Mouse (Mus musculus): ENCODE data around the gene Enpep. TPM values are rescaled to one million over a fixed set of nuclear protein-coding genes. Genes with fewer than 3 reads are reported as not detected.

The Enpep gene
- total and polyA plus RNA-seq, 2 experiments from 2014 or later, result 8.3 to 8.4 TPM

DNA sequence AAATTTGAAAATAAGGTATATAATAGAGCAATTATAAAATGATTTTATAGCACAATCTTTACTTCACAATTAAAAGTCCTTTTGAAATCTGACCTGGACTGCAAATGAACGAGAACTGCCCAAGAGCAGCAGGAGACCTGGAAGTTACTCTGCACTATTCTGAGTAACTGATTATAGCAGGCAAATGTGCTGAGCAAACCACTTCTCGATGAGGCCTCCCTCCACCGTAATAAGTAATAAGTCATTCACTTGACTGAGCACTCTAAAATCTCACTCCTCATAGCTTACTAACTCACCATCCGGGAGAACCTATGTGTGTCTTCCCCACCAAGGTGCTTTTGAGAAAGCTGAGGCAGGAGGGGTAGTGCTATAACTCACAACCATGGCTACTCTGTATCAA is 4.5 kb downstream of the Enpep start:
- 56% methylated on average over 4 of the region's 4 CpGs for WGBS

DNA sequence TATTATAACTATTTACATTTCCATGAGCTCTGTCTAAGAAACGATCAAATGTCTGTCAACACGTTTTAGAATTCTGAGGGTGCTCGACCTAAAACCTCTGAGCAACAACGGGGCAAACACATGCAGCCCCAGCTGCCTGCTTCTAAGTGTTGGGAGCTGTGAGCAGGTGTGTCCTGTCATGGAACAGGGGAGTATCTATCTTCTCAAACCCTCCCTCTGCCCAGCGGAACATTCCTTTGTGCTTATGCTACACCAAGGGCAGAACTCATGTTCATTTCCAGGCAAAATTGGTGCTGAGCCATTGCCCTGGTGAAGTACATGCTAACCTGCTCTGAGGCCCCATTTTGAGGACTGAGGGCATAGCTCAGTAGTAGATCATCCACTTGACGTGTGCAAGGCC is 10.9 kb downstream of the Enpep start:
- no peak for DNase-seq (ENCODE audit: low spot score)
- Histone ChIP-seq H3K4me3 (ENCODE audit: low read depth, low read length) (no peak overlapping the region), H3K9me3 (replicated peaks; ENCODE audit: control insufficient read depth, low read length) (no peaks in the 10 kb centered on the region), H3K27me3 (ENCODE audit: control insufficient read depth, insufficient read depth, low read length) (no peaks in the 10 kb centered on the region), H3K4me1 (ENCODE audit: control insufficient read depth, insufficient read depth) (no peaks in the 10 kb centered on the region), H3K4me2 (ENCODE audit: low read depth, low read length) (no peak overlapping the region), H3K36me3 (replicated peaks; ENCODE audit: control insufficient read depth, insufficient read depth, low read length) (no peaks in the 10 kb centered on the region), H3K27ac (ENCODE audit: low read depth) (no peak overlapping the region), H3K9ac (replicated peaks; ENCODE audit: low read depth, low read length) (no peak overlapping the region)
- TF ChIP-seq CTCF (IDR thresholded peaks at IDR 0.05; ENCODE audit: low read depth) (no peak), EP300 (IDR thresholded peaks at IDR 0.05; ENCODE audit: low read depth) (no peak)
- WGBS, result 39% methylated on average over 6 of the region's 6 CpGs
- ATAC-seq (ENCODE audit: insufficient read depth, low read depth), result no peak

More for the DNA sequence above, 4.5 kb downstream of the Enpep start:
- no peak overlapping the region for H3K4me2 ChIP-seq (ENCODE audit: low read depth, low read length)
- H3K27ac ChIP-seq (ENCODE audit: low read depth), result no peak overlapping the region
- no peaks in the 10 kb centered on the region for H3K27me3 ChIP-seq (ENCODE audit: control insufficient read depth, insufficient read depth, low read length)
- TF ChIP-seq CTCF (IDR thresholded peaks at IDR 0.05; ENCODE audit: low read depth) (no peak), EP300 (IDR thresholded peaks at IDR 0.05; ENCODE audit: low read depth) (no peak)
- H3K4me1 ChIP-seq (ENCODE audit: control insufficient read depth, insufficient read depth), result 0 out of 2 replicates have a peak, but pooled peaks cover 9% of the 10 kb centered on the region
- DNase-seq (ENCODE audit: low spot score), result no peak
- no peak for ATAC-seq (ENCODE audit: insufficient read depth, low read depth)
- H3K9ac ChIP-seq (replicated peaks; ENCODE audit: low read depth, low read length), result no peak overlapping the region
- H3K9me3 ChIP-seq (replicated peaks; ENCODE audit: control insufficient read depth, low read length), result no peaks in the 10 kb centered on the region
- H3K36me3 ChIP-seq (replicated peaks; ENCODE audit: control insufficient read depth, insufficient read depth, low read length), result no peaks in the 10 kb centered on the region
- no peak overlapping the region for H3K4me3 ChIP-seq (ENCODE audit: low read depth, low read length)

DNA sequence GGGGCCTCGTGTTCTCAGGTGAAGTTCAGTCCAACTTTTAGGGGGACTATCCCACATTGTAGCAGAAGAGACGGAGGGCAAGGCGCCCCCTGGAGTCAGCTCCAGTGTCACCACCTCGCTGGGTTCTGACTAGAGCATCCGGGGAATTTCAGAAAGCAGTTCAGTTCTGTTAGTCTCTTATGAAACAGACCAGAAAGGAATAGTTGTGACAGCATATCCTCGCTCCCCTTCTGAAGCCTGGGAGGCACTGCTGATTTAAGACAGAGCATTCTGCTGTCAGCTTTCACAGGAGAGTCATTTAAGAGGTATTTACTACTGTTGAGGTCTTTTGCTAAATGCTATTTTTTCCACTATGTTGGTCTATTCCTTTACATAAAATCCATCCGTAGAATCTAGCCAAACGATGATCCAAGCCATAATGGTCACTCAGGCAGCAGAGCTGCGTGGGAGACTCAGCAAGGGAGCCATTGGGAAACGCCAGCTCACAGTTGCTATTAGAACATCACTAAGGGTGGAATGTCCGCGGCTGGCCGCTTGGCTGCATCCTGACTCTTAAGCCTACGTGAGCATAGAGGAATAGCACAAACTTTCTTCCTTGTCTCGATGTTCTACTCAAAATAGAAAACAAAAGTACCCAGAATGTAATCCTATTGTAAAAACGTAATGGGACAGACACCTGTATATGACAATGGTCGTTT is 15.3 kb downstream of the Enpep start:
- Histone ChIP-seq H3K4me2 (ENCODE audit: low read depth, low read length) (no peak overlapping the region), H3K27me3 (ENCODE audit: control insufficient read depth, insufficient read depth, low read length) (no peaks in the 10 kb centered on the region), H3K9me3 (replicated peaks; ENCODE audit: control insufficient read depth, low read length) (no peaks in the 10 kb centered on the region), H3K4me1 (ENCODE audit: control insufficient read depth, insufficient read depth) (no peaks in the 10 kb centered on the region), H3K27ac (ENCODE audit: low read depth) (no peak overlapping the region), H3K9ac (replicated peaks; ENCODE audit: low read depth, low read length) (no peak overlapping the region), H3K36me3 (replicated peaks; ENCODE audit: control insufficient read depth, insufficient read depth, low read length) (no peaks in the 10 kb centered on the region), H3K4me3 (ENCODE audit: low read depth, low read length) (no peak overlapping the region)
- ATAC-seq (ENCODE audit: insufficient read depth, low read depth), result no peak
- TF ChIP-seq CTCF (IDR thresholded peaks at IDR 0.05; ENCODE audit: low read depth) (no peak), EP300 (IDR thresholded peaks at IDR 0.05; ENCODE audit: low read depth) (no peak)
- WGBS, result 74% methylated on average over 17 of the region's 17 CpGs
- no peak for DNase-seq (ENCODE audit: low spot score)

DNA sequence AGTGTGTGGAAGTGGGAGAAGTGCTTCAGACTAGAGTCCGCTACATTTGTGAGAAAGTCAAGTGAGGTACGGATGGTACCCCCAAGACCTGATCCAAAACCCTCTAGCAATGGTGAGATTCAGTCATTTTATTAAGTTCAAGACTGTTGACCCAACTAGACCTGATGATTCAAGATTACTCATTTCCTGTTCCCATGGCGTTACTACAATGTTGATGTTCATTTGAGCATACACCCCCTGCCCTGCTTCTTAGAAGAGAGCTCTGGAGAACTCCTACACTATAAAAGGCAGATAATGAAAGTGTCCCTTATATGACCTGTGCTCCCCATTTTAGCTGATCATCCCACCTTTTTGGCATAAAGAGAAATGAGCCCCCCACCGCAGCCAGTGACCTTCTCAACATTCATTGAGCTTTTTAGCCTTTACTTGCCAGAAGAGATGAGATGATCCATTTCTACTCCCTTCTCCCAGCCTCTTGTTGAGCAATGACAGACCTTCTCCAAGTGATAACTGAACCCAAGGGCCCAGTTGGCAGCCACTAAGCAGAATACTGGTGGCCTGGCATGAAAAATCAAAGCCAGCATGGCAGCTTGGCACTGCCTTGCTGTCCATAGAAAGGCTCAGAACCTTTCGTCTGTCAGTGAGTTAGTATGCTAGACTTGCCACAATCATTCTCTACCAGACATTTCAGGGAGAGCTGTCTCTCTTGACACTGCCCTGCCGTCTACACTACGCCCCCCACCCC is 18.7 kb downstream of the Enpep start:
- H3K27ac ChIP-seq (ENCODE audit: low read depth), result no peak overlapping the region
- no peak overlapping the region for H3K4me3 ChIP-seq (ENCODE audit: low read depth, low read length)
- no peaks in the 10 kb centered on the region for H3K27me3 ChIP-seq (ENCODE audit: control insufficient read depth, insufficient read depth, low read length)
- H3K9me3 ChIP-seq (replicated peaks; ENCODE audit: control insufficient read depth, low read length), result no peaks in the 10 kb centered on the region
- ATAC-seq (ENCODE audit: insufficient read depth, low read depth) (no peak), DNase-seq (ENCODE audit: low spot score) (no peak)
- no peak for TF ChIP-seq EP300 (IDR thresholded peaks at IDR 0.05; ENCODE audit: low read depth)
- no peak for TF ChIP-seq CTCF (IDR thresholded peaks at IDR 0.05; ENCODE audit: low read depth)
- H3K4me2 ChIP-seq (ENCODE audit: low read depth, low read length), result no peak overlapping the region
- 83% methylated on average over 7 of the region's 7 CpGs for WGBS
- H3K4me1 ChIP-seq (ENCODE audit: control insufficient read depth, insufficient read depth), result no peaks in the 10 kb centered on the region
- no peaks in the 10 kb centered on the region for H3K36me3 ChIP-seq (replicated peaks; ENCODE audit: control insufficient read depth, insufficient read depth, low read length)
- H3K9ac ChIP-seq (replicated peaks; ENCODE audit: low read depth, low read length), result no peak overlapping the region

DNA sequence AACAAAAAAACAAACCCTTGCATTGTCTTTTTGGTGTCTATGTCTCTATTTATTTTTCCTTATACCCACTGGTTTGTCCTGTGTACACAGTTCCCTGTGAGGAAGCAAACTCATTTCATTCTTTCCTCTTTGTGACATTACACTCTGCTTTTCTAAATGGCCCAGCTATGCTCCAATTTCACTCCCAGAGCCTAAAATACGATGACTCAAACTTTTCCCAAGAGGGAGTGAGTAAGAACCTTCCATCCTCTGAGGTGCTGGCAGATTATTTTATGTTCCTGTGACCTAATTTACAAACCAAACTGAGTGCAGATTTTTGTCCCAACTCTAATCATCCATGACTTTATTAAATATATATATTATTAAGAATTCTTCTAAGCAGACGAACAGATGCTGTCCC is 19.3 kb downstream of the Enpep start:
- H3K4me1 ChIP-seq (ENCODE audit: control insufficient read depth, insufficient read depth), result no peaks in the 10 kb centered on the region
- no peaks in the 10 kb centered on the region for H3K27me3 ChIP-seq (ENCODE audit: control insufficient read depth, insufficient read depth, low read length)
- ATAC-seq (ENCODE audit: insufficient read depth, low read depth), result no peak
- 66% methylated on average over 2 of the region's 2 CpGs for WGBS
- no peak for DNase-seq (ENCODE audit: low spot score)
- TF ChIP-seq CTCF (IDR thresholded peaks at IDR 0.05; ENCODE audit: low read depth), result no peak
- no peak for TF ChIP-seq EP300 (IDR thresholded peaks at IDR 0.05; ENCODE audit: low read depth)
- H3K4me2 ChIP-seq (ENCODE audit: low read depth, low read length), result no peak overlapping the region
- H3K4me3 ChIP-seq (ENCODE audit: low read depth, low read length), result no peak overlapping the region
- no peak overlapping the region for H3K27ac ChIP-seq (ENCODE audit: low read depth)
- H3K36me3 ChIP-seq (replicated peaks; ENCODE audit: control insufficient read depth, insufficient read depth, low read length), result no peaks in the 10 kb centered on the region
- no peaks in the 10 kb centered on the region for H3K9me3 ChIP-seq (replicated peaks; ENCODE audit: control insufficient read depth, low read length)
- H3K9ac ChIP-seq (replicated peaks; ENCODE audit: low read depth, low read length), result no peak overlapping the region
